Mouse (Mus musculus): ENCODE data around the gene Olfr1113.
"Not testable (repeated sequence)": the region's sequence is repeated elsewhere in the genome, so short reads cannot be mapped to it uniquely, and the experiment has no call there.

Olfr1113 gene

GRCm38 (mm10) chr2:87208670-87209069 lies at the start of gene Olfr1113:
TSS of gene Olfr1113 (plus strand) at chr2:87208970.
- no peak for DNase-seq (ENCODE audit: low spot score in 2 of 2)

- DNase-seq (ENCODE audit: low spot score in 2 of 2) = not testable (repeated sequence)
Observed at GRCm38 (mm10) chr2:87167731-87168130, 41.0 kb upstream of the Olfr1113 start.

- DNase-seq (ENCODE audit: low spot score in 2 of 2) = no peak
Observed at GRCm38 (mm10) chr2:87187498-87187897, 21.3 kb upstream of the Olfr1113 start, which contains the start of gene Olfr1112. TSS of gene Olfr1112 (plus strand) at chr2:87187798.

GRCm38 (mm10) chr2:87247713-87248112 lies 38.9 kb downstream of the Olfr1113 start, which contains the start of gene Olfr1115:
TSS of gene Olfr1115 (plus strand) at chr2:87248013.
- no peak for DNase-seq (ENCODE audit: low spot score in 2 of 2)
